Mouse (Mus musculus): ENCODE results near the gene Parp3. TPM values are rescaled to one million over a fixed set of nuclear protein-coding genes. Genes with fewer than 3 reads are reported as not detected.

Parp3 gene
- polyA plus RNA-seq, 1 experiment: 1.2 TPM

DNA sequence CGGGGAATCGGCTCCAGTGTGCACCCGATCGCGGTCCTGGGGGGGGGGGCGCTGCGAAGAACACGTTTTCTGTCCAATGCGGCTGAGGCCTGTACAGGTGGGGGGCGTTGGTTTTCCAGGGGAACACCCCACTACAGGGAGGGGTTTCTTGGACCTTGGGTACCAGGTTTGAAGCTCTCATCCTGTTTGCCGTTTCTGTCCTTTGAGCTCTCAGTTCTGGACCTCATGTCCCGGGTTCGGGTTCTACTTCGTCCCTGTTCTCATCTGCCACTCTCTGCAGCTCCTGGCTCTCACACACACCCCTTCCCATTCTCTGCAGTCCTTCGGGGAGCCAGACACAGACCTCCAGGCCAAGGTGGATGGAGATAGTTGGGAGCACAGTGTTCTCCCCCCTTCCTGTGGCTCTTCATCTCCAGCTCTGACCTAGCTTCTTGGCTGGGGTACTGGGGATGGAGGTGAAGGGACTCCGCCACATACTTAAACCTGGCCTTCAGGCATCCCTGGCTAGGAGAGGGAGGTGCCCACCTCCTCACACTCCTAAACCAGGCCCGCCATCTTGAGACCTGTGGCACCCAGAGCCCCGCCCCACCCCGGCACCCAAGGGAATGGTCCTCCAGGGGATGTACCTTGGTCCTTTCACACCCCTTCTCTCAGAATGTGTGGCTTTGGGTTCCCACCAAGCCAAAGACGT, 22.5 kb downstream of the Parp3 start:
- no peak for TF ChIP-seq GATA1 (IDR thresholded peaks at IDR 0.05; ENCODE audit: low read length)

DNA sequence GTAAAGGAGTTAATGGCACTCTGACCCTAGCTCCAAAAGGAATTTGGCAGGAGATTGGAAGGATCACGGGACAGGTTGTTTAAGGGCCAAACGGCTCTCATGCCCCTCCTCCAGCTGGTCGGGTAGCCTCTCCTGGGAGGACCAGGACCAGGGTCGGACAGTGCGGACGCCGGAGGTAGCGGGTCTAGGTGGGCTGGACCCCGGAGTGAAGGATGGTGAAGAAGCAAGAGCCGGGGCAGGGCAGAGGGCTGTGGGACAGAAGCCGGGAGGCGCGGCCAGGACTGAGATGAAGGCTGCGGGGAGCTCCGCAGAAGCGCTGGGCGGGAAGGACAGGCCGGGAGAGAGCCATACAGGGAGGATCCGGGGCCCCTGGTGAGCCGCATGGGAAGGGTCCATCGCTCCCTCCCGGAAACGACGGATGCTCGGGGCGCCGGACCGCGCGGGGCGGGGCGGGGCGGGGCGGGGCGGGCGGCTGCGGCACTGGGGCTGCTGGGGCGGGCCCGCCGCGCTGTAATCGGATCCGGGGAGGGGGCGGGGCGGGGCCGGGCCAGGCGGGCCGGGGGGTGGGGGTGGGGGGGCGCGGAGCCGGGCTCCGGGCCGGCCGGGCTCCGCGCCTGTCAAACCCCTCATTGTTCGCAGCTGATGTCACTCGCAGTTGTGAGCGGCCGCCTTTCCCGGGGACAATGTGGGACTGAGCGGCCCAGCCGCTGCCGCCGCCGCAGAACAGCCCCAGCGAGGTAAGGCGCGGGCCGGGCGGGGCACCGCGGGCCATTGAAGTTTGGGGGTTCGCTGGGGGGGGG, 23.3 kb downstream of the Parp3 start, which contains the start of gene Pcbp4:
Gene Pcbp4, plus strand, starts transcription at position 21 of the 800 bp plus-strand sequence.
- no peak for TF ChIP-seq GATA1 (IDR thresholded peaks at IDR 0.05; ENCODE audit: low read length)

DNA sequence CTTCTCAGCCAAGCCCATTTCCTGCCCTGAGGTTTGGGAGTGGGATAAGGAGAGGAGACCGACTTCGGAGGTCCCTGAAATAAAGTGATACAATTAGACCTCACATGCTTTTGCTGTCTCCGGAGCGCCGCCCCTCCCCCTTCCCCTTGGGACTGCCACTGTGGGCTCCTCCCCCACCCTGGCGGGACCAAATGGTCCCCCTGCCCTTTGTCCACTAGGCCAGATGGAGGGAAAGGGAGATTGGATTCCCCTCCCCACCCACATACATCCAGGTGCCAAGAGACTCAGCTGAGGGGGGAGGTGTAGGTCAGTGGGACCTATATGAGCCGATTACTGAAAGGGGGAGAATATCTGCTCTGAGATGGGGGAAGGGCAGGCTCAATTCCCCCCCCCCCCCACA, 23.9 kb downstream of the Parp3 start:
- TF ChIP-seq GATA1 (IDR thresholded peaks at IDR 0.05; ENCODE audit: low read length): no peak

DNA sequence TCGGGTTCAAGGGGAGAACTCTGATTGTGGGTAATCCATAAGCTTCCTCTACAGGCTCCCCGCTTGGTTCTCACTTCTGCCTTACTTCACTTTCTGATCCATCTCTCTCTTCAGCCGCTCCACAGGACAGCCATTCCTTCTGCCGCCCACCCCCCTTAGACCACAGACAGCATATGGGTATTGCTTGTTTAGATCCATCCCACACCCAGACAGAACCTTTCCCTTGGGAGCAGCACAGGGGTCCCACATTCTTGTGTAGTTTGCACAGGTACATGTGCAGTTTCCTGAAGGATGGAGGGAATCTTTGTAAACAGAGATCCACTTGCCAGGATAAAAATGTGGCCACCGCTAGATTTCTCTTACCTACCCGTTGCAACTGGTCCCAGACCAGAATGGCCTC, 24.4 kb downstream of the Parp3 start:
- TF ChIP-seq GATA1 (IDR thresholded peaks at IDR 0.05; ENCODE audit: low read length): no peak

DNA sequence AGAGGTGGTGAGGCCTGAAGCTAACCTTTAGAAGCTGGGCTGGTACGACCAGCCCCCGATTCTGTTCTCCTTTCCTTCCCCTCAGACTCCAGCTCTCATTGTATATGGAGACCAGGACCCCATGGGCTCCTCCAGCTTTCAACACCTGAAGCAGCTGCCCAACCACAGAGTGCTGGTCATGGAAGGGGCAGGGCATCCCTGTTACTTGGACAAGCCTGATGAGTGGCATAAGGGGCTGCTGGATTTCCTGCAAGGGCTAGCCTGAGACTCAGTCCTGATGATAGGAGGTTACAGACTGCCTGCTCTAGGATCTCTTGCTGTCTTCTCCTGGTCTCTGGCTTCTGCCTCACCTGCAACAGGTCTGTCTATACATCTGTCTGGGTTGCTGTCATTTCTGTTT, 24.9 kb downstream of the Parp3 start:
- no peak for TF ChIP-seq GATA1 (IDR thresholded peaks at IDR 0.05; ENCODE audit: low read length)

DNA sequence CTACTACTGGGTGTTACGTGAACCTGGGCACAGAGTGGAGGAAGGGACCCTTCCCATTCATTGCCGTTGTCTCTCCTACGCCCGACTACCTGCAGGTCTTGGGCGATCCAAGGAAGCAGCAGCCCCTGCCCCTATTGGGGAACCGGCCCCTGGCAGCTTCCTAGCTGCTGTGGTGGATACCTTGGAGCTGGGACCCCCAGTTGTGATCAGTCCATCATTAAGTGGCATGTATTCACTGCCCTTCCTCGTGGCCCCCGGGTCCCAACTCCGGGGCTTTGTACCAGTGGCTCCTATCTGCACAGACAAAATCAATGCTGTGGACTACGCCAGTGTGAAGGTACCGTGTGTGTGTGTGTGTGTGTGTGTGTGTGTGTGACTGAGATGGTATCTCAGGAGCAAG, 25.5 kb downstream of the Parp3 start:
- no peak for TF ChIP-seq GATA1 (IDR thresholded peaks at IDR 0.05; ENCODE audit: low read length)

DNA sequence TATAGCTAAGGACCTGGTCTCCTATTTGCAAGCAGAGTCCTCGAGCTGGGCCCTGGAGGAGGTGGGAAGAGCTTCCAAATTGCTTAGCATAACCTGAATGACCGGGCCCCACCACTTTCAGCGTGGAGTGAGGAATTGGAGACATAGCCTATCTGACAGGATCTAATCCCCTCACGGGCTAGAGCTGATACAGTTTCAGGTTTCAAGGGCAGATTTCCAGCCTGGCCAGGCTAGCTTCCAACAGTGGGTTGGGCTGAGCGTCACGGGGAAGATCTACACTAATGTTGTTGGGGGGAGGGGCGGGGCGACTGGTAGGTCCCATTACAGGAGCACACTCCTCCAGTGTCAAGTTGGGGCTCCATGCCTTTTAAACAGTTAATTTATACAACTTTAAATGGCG, 26.1 kb downstream of the Parp3 start:
- no peak for TF ChIP-seq GATA1 (IDR thresholded peaks at IDR 0.05; ENCODE audit: low read length)

DNA sequence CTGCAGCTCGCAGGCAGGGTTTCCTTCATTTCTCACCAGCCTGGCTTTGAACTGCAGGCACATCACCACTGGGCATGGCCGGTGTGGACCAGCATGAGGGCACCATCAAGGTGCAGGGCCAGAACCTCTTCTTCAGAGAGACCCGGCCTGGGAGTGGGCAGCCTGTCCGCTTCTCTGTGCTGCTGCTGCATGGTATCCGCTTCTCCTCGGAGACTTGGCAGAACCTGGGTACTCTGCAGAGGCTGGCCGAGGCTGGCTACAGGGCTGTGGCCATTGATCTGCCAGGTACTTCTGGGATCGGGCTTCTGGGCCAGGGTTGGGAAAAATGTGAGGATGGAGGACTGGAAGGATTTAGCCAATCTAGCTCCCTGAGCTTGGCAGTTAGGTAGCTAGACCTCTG, 26.8 kb downstream of the Parp3 start:
- TF ChIP-seq GATA1 (IDR thresholded peaks at IDR 0.05; ENCODE audit: low read length): no peak

DNA sequence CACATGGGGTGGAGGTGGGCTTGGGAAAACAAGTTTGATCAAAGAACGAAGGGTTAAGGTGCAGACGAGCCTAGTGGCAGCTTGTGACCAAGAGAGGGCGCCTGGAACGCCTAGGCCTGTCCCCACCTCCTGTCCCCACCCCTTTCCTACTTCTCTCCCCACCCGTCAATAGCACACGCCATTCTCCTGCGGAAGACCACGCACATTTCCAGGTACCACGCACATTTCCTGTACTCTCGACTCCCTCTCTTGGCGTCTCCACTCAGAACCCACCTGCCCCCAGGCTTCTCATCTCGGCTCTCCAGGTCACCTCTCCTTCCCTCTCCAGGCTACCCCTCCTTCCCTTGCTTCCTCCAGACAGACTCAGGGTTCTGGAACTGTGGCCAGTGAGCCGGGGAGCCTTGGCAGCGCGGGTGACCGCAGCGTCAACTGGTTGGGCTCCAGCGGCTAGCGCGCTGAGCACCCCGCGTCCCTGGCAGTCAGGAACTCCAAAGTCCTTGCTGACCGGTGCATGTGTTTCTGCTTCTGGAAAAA, 28.2 kb downstream of the Parp3 start:
- TF ChIP-seq GATA1 (IDR thresholded peaks at IDR 0.05; ENCODE audit: low read length): no peak

DNA sequence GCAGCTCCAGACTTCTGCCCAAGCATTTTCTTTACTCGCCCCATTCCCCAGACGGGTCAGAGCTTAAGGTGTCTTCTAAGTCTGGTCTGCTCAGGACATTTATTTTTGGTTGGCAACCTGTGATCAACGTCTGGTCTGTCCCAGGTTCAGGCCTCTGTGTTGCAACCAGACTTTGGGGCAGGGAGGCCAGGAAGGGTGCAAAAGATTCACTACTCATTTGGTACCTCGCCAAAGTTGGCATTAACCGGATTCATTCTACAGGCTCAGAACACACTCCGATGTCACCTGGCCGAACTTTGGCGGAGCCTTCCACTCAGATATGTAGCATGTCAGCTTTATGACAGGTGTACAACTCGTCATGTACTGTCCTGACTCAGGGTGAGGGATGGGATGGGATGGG, 28.8 kb downstream of the Parp3 start:
- TF ChIP-seq GATA1 (IDR thresholded peaks at IDR 0.05; ENCODE audit: low read length): no peak

DNA sequence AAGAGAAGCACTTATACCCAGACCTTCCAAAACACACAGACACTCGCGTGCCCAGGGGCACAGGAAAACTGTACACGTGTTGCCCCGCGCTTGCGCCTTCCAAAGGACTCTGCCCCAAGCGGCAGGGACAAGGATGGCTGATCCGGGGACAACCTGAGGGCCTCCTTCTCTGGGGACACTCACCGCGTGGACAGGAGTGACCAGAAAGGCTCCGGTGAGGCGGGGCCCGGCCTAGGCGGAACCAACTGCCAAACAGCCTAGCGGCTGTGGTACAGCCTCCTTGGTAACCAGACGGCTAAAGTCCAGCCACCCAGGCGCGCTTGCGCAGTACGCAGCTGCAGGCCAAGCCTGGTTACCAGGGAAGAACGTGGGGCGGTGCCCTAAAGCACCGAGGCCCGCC, 29.4 kb downstream of the Parp3 start, which contains the start of the genes Abhd14b and Abhd14a:
Gene Abhd14b, plus strand, starts transcription at position 112 of the 400 bp plus-strand sequence.
Gene Abhd14a, minus strand, starts transcription at position 331 of the 400 bp plus-strand sequence.
- TF ChIP-seq GATA1 (IDR thresholded peaks at IDR 0.05; ENCODE audit: low read length): no peak

DNA sequence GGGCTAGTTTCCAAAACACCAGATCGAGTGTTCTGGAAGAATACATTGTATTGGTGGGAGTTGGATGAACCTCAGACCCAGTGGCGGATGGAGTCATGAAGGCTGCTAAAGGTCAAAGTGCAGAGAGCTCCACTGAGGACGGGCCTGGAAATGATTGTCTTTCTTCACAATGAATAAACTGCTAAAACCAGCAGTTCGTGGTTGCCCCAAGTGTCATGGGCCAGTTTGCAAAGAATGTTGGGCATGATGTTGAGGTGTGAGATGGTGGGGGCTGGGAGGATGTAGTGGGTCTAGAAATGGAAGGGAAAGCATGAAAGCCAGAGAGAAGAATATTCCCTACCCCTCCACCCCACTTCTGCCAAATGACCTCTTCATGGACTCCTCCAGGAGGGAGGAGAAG, 31.9 kb downstream of the Parp3 start:
- no peak for TF ChIP-seq GATA1 (IDR thresholded peaks at IDR 0.05; ENCODE audit: low read length)

DNA sequence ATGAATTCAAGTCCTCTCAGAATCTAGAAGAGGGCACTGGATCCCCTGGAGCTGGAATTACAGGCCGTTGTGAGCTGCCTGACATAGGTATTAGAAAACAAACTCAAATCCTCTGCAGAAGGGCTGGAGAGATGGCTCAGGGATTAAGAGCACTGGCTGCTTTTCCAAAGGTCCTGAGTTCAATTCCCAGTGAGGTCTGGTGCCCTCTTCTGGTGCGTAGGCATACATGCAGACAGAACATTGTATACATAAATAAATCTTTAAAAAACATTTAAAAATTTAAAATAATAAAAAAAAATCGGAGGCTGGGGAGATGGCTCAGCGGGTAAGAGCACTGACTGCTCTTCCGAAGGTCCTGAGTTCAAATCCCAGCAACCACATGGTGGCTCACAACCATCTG, 34.1 kb downstream of the Parp3 start:
- TF ChIP-seq GATA1 (IDR thresholded peaks at IDR 0.05; ENCODE audit: low read length): no peak

DNA sequence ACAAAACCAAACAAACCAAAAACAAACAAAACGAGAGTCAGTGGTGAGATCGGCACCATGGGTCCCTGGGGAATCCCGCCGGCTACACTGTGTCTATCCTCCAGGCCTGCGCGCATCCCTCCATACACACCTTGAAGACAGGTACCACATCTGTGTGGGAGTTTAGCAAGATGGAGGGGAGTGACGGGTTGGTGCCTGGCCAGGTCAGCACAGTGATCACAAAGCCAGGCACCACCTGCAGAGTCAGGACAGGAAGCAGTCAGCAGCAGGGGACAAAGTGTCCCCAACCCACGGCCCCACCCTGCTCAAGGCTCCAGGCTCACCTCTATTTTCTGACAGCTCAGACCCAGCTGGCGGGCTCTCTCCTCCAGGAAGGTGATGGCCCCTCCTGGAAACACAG, 40.2 kb downstream of the Parp3 start:
- TF ChIP-seq GATA1 (IDR thresholded peaks at IDR 0.05; ENCODE audit: low read length): no peak

DNA sequence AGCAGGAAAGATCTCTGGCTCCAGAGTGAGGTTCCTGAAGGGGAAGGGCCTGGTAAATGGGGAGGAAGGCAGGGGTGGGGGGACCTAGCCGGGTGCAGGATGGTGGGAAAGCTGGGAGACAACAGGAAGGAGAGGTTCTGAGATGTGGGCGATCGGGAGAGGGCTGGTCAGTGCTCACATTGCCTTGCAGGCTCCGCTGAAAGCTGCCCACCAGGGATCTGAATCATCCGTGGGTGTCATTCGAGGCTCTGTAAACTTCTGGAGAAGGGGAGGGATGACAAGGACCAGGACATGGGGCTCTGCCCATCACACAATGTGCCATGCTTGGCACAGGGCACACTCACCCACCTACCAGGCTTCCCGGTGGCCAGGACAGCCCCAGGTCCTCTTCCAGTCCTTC, 43.4 kb downstream of the Parp3 start:
- no peak for TF ChIP-seq GATA1 (IDR thresholded peaks at IDR 0.05; ENCODE audit: low read length)

DNA sequence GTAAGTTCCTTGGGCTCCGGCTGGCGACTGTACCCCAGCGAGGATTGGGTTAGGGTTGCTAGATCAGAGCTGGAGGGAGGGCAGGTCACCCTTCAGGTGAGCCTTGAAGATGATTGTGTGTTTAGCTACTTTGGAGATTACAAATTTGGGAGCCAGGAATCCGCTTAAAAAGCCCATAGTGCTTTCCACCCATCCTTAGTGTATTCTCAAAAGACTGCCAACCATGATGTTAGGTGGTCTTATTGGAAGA, 46.8 kb downstream of the Parp3 start:
- TF ChIP-seq GATA1 (IDR thresholded peaks at IDR 0.05; ENCODE audit: low read length): no peak

All from G1E-ER4 (cell line).